Mouse (Mus musculus) forebrain, embryonic 11.5 days (tissue): ENCODE measurements around the gene Hdgfl1. TPM values are rescaled to one million over a fixed set of nuclear protein-coding genes. Genes with fewer than 3 reads are reported as not detected.

Source experiments
- ATAC-seq: fragments of 200-750 bp; cut with Nextera tagmentation; replicated peaks from 2 replicates; pipeline ENCODE4 v1.8.0; 2017; ENCODE audit warnings: moderate TSS enrichment; ENCODE audit not compliant: low FRiP score
- DNase-seq: peaks from one replicate; pipeline ENCODE4 v3.0.0-alpha.2; 2017; ENCODE audit warnings: low spot score
- H3K27ac ChIP-seq: fragments of 300-500 bp; sonication (generic); 2 replicates; pipeline ENCODE4 v1.5.1; 2014; ENCODE audit warnings: low read depth, low read length
- H3K27me3 ChIP-seq: fragments of 300-500 bp; sonication (generic); 2 replicates; pipeline ENCODE4 v1.6.1; 2014; ENCODE audit warnings: mild to moderate bottlenecking, low read length, mixed read lengths; ENCODE audit not compliant: control insufficient read depth, insufficient read depth
- H3K36me3 ChIP-seq: fragments of 300-500 bp; sonication (generic); 2 replicates; pipeline ENCODE4 v1.6.1; 2014; ENCODE audit warnings: mild to moderate bottlenecking, low read length, moderate library complexity, mixed read lengths; ENCODE audit not compliant: control insufficient read depth, insufficient read depth
- H3K4me1 ChIP-seq: fragments of 300-500 bp; sonication (generic); replicated peaks from 2 replicates; pipeline ENCODE4 v1.6.1; 2014; ENCODE audit warnings: low read length, mixed read lengths; ENCODE audit not compliant: control insufficient read depth, insufficient read depth
- H3K4me2 ChIP-seq: fragments of 300-500 bp; sonication (generic); 2 replicates; pipeline ENCODE4 v1.6.1; 2014; ENCODE audit warnings: low read depth, mild to moderate bottlenecking, low read length, moderate library complexity, mixed read lengths; ENCODE audit not compliant: severe bottlenecking
- H3K4me3 ChIP-seq: fragments of 300-500 bp; sonication (generic); 2 replicates; pipeline ENCODE4 v1.5.1; 2014; ENCODE audit warnings: low read depth, low read length
- H3K9ac ChIP-seq: fragments of 300-500 bp; sonication (generic); 2 replicates; pipeline ENCODE4 v1.6.1; 2014; ENCODE audit warnings: low read length
- H3K9me3 ChIP-seq: fragments of 300-500 bp; sonication (generic); 2 replicates; pipeline ENCODE4 v1.6.1; 2016; ENCODE audit warnings: low read length, mixed read lengths; ENCODE audit not compliant: control insufficient read depth
- WGBS: fragments of 180-500 bp; shearing (Covaris S2); extraction: QIAGEN DNeasy Blood & Tissue Kit; methylation state at CpG from one replicate; pipeline ENCODE4 v1.1.7; 2014; 5-methylcytosine and 5-hydroxymethylcytosine counted together
- polyA plus RNA-seq: library from polyadenylated mRNA; unstranded; fragments of >200 nt; fragmentation: Nextera tagmentation; extraction: Ambion mirVana; gene quantifications from 2 replicates; pipeline ENCODE4 v1.2.1, GENCODE M21; 2014

Gene Hdgfl1
- polyA plus RNA-seq, 1 experiment from 2014 or later: not detected

DNA sequence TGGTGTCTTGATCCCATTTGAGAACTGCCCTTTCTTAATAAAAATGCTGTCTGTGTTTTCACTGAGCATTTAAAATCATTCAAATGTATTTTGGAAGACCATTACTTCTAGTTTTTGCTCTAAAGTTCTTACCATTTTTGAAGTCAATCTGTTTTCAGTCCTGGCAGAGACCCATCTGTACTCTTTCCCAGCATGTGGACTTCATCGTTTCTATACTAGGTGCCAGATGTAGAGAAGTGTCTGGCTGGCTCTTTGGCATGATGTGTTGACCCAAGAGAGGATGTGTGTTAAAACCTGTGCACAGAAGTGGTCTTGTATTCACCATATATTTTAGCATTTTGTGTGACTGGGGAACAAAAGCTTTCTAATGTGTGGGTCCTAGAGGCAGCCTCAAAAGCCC is 25.9 kb downstream of the Hdgfl1 start:
- Histone ChIP-seq H3K4me1 (no peaks in the 10 kb centered on the region), H3K27me3 (no peaks in the 10 kb centered on the region), H3K9me3 (no peaks in the 10 kb centered on the region), H3K4me2 (no peak overlapping the region), H3K4me3 (no peak overlapping the region), H3K27ac (no peak overlapping the region), H3K36me3 (no peaks in the 10 kb centered on the region), H3K9ac (no peak overlapping the region)
- DNase-seq: no peak
- WGBS: 86% methylated on average over 1 of the region's 1 CpGs
- no peak for ATAC-seq

DNA sequence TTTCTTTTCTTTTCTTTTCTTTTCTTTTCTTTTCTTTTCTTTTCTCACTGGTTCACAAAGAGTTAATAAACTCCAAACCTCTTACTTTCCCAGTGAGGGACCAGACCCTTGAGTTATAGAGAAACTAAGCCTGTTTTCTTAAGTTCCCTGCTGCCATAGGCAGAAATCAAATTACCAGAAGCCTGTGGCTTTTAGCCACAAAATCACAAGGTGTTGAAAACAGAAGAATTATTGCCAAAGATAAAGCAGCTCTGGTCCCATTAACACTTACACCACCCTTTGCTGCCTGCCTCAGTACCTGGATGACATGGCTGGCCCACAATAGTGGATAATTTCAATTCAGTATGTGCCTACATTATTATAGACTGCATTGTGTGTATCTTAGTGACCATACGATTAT is 35.0 kb downstream of the Hdgfl1 start:
- Histone ChIP-seq H3K9ac (no peak overlapping the region), H3K9me3 (no peaks in the 10 kb centered on the region), H3K36me3 (no peaks in the 10 kb centered on the region), H3K27me3 (no peaks in the 10 kb centered on the region), H3K4me3 (no peak overlapping the region), H3K27ac (no peak overlapping the region), H3K4me1 (no peaks in the 10 kb centered on the region), H3K4me2 (no peak overlapping the region)
- no peak for ATAC-seq
- no peak for DNase-seq
- 77% methylated on average over 1 of the region's 1 CpGs for WGBS

DNA sequence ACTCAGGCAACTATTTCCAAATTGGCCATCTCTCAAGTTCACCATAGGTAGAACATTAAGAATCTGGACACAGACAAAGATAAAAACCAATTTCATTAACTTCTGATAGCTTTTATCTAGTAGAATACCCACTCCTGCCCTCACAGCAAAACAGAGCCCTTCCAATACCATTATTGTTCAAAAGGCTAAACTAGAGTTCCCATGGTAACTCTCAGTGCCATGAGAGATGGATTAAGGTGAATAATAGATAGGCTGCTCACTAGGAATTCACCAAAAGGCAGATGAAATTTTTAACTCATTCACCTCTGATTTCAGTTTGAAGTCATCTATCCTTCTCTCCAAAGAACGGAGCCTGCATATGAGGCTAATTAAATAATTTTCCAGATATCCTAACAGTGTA is 45.7 kb downstream of the Hdgfl1 start:
- Histone ChIP-seq H3K9ac (no peak overlapping the region), H3K9me3 (no peaks in the 10 kb centered on the region), H3K4me3 (no peak overlapping the region), H3K27ac (no peak overlapping the region), H3K4me1 (no peaks in the 10 kb centered on the region), H3K36me3 (no peaks in the 10 kb centered on the region), H3K27me3 (no peaks in the 10 kb centered on the region), H3K4me2 (no peak overlapping the region)
- DNase-seq: no peak
- ATAC-seq: no peak
- 73% methylated on average over 1 of the region's 1 CpGs for WGBS

DNA sequence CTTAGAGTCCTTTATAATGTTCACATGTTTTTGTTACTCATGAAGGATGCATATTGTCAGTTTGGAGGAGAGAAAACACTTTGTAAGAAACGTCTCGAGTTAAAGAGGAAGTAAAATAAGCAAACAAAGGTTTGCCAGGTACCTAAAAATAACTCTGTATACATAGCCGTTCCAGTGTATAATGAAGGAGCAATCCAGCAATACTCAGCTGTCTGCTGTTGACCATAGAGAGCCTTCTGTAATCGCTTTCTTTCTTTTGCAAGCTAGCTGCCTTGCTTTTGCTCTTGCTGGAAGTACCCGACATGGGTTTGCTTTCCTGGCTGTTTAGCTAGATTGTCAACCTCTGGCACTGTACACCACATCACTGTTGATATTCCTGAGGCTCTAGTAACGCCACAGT is 48.6 kb downstream of the Hdgfl1 start:
- no peaks in the 10 kb centered on the region for H3K36me3 ChIP-seq
- H3K27me3 ChIP-seq: no peaks in the 10 kb centered on the region
- no peak overlapping the region for H3K9ac ChIP-seq
- no peak overlapping the region for H3K4me2 ChIP-seq
- WGBS: 73% methylated on average over 6 of the region's 6 CpGs
- ATAC-seq (no peak), DNase-seq (no peak)
- no peak overlapping the region for H3K4me3 ChIP-seq
- H3K4me1 ChIP-seq: no peaks in the 10 kb centered on the region
- H3K9me3 ChIP-seq: no peaks in the 10 kb centered on the region
- no peak overlapping the region for H3K27ac ChIP-seq

DNA sequence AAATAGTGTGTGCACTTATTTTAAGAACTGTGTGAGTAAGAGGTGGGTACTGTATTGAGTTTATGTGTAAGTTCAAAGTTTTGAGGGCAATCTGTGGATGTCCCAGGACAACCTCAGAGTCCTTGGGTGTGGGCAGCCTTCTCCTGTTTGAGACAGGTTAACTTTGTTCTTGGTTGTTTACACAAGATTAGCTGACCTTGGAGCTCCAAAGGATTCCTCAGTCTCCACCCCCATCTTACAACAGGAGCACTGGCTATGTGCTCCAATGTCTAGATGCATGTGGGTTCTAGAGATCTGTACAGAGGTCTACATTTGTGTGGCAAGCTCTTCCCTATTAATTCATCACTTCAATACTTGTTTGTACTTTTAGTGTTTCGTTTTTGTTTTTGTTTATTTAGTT is 49.0 kb downstream of the Hdgfl1 start:
- no peaks in the 10 kb centered on the region for H3K36me3 ChIP-seq
- 65% methylated on average over 1 of the region's 1 CpGs for WGBS
- H3K4me1 ChIP-seq: no peaks in the 10 kb centered on the region
- H3K4me3 ChIP-seq: no peak overlapping the region
- H3K27me3 ChIP-seq: no peaks in the 10 kb centered on the region
- no peak overlapping the region for H3K4me2 ChIP-seq
- DNase-seq (no peak), ATAC-seq (no peak)
- no peak overlapping the region for H3K27ac ChIP-seq
- no peak overlapping the region for H3K9ac ChIP-seq
- no peaks in the 10 kb centered on the region for H3K9me3 ChIP-seq

DNA sequence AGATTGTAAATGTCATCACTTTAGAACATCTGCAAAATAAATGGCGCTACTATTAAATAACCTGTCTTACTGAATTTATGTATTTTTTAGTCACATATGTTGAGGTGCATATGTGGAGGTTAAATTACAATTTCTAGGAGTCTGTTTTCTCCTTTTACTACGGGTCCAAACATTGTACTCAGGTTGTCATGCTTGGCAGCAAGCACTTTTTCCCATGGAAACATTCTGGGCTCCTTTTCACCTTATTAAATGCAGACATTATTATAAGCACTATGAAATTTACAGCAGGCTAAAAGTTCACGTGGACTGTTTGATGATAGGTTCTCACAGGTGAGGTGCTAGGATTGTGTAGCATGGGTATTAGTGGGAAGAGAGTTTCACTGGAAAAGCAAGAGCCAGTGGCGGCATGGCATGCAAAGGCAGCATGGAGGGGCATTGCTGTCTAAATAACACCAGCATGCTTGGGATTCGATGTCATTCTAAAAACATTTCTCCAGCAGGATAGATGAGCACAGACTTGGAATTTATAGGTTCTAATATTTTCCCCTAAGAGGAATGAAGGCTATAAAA is 50.7 kb downstream of the Hdgfl1 start:
- H3K9ac ChIP-seq: no peak overlapping the region
- H3K4me3 ChIP-seq: no peak overlapping the region
- no peaks in the 10 kb centered on the region for H3K27me3 ChIP-seq
- H3K4me2 ChIP-seq: no peak overlapping the region
- ATAC-seq (no peak), DNase-seq (no peak)
- no peak overlapping the region for H3K27ac ChIP-seq
- H3K9me3 ChIP-seq: no peaks in the 10 kb centered on the region
- H3K36me3 ChIP-seq: no peaks in the 10 kb centered on the region
- no peaks in the 10 kb centered on the region for H3K4me1 ChIP-seq
- 88% methylated on average over 5 of the region's 5 CpGs for WGBS
